Mouse (Mus musculus) left cerebral cortex, adult 2 months (tissue): Measurements from ENCODE around the gene Mterf1b. TPM values are rescaled to one million over a fixed set of nuclear protein-coding genes. Genes with fewer than 3 reads are reported as not detected.
"Not testable (repeated sequence)": the region's sequence is repeated elsewhere in the genome, so short reads cannot be mapped to it uniquely, and the experiment has no call there.

Experiments used
- DNase-seq, 2 experiments: peaks; one replicate each; pipeline ENCODE4 v3.0.0; 2021 to 2022; ENCODE audit warnings: low spot score in 2 of 2, mixed read lengths in 1 of 2; ENCODE audit errors: extremely low spot score in 1 of 2
- H3K27ac ChIP-seq: fragments of 200-600 bp; 2 replicates; pipeline ENCODE4 v1.8.1; 2022
- H3K4me3 ChIP-seq: fragments of 200-600 bp; 2 replicates; pipeline ENCODE4 v1.8.1; 2022
- CTCF ChIP-seq: fragments of 200-600 bp; IDR thresholded peaks from 2 replicates; pipeline ENCODE4 v1.8.1; 2022; ENCODE audit warnings: antibody characterized with exemption, mild to moderate bottlenecking, moderate library complexity
- intact Hi-C: fragments of 180-260 bp; cut with DNase I; formaldehyde crosslinking; loops from one replicate; pipeline ENCODE4 v1.15.1; 2025
- total RNA-seq, 2 experiments: library from RNA; stranded (reverse); gene quantifications; 2 replicates each; pipeline ENCODE4 v1.2.3; 2021

Mterf1b gene
- total RNA-seq, 2 experiments from 2014 or later = 4.9 to 5.7 TPM

- intact Hi-C loops = no loop called here
- no peak for DNase-seq
- H3K27ac ChIP-seq = no peak overlapping the region
- H3K4me3 ChIP-seq = no peak overlapping the region
- no peak; the same call in none of the 2 replicates for TF ChIP-seq CTCF
Measured at GRCm38 (mm10) chr5:4194166-4194565, 2.0 kb downstream of the Mterf1b start.

- no peak for DNase-seq
- intact Hi-C loops = no loop called here
- no peak overlapping the region for H3K4me3 ChIP-seq
- TF ChIP-seq CTCF = no peak
- H3K27ac ChIP-seq = no peak overlapping the region
Measured at GRCm38 (mm10) chr5:4195086-4195485, 2.9 kb downstream of the Mterf1b start.

GRCm38 (mm10) chr5:4201368-4201767 is 9.2 kb downstream of the Mterf1b start:
- no peak for DNase-seq
- Histone ChIP-seq H3K27ac (no peak overlapping the region), H3K4me3 (no peak overlapping the region)
- intact Hi-C loops = loop anchor here (1.0 to 5.0 kb wide), 2 partner anchors 711 to 746 kb away; no protein-coding TSS in a partner anchor
- TF ChIP-seq CTCF = peak; percentile 82

GRCm38 (mm10) chr5:4202276-4202810 is 10.2 kb downstream of the Mterf1b start:
- DNase-seq, H3K4me3 ChIP-seq, H3K27ac ChIP-seq: not testable (repeated sequence)
- intact Hi-C loops = loop anchor here (5.0 kb wide), 1 partner anchor 745 kb away; no protein-coding TSS in a partner anchor

GRCm38 (mm10) chr5:4210082-4210481 is 17.9 kb downstream of the Mterf1b start:
- intact Hi-C loops, H3K4me3 ChIP-seq, DNase-seq, H3K27ac ChIP-seq: not testable (repeated sequence)

- no peak for TF ChIP-seq CTCF
- no peak overlapping the region; the same call in 1 of the 2 replicates for H3K27ac ChIP-seq
- H3K4me3 ChIP-seq = no peak overlapping the region
- no peak for DNase-seq
- intact Hi-C loops = no loop called here
Measured at GRCm38 (mm10) chr5:4221309-4221708, 29.1 kb downstream of the Mterf1b start.

GRCm38 (mm10) chr5:4221981-4222623 is 29.9 kb downstream of the Mterf1b start:
- intact Hi-C loops = no loop called here
- DNase-seq = no peak
- Histone ChIP-seq H3K4me3 (no peak overlapping the region), H3K27ac (peak overlapping the region; percentile 49)
- TF ChIP-seq CTCF = no peak

GRCm38 (mm10) chr5:4232163-4232562 is 40.0 kb downstream of the Mterf1b start:
- intact Hi-C loops = no loop called here
- DNase-seq = no peak
- Histone ChIP-seq H3K27ac (no peak overlapping the region), H3K4me3 (no peak overlapping the region)
- no peak for TF ChIP-seq CTCF

GRCm38 (mm10) chr5:4234505-4234904 is 42.3 kb downstream of the Mterf1b start:
- no peak for TF ChIP-seq CTCF
- intact Hi-C loops = no loop called here
- peak overlapping the region; percentile 11; the same call in 1 of the 2 replicates for H3K27ac ChIP-seq
- H3K4me3 ChIP-seq = no peak overlapping the region
- DNase-seq = no peak

GRCm38 (mm10) chr5:4240120-4240519 is 48.0 kb downstream of the Mterf1b start:
- no peak for DNase-seq
- H3K27ac ChIP-seq = no peak overlapping the region
- intact Hi-C loops = no loop called here
- H3K4me3 ChIP-seq = no peak overlapping the region
- no peak for TF ChIP-seq CTCF

- no peak for TF ChIP-seq CTCF
- H3K4me3 ChIP-seq = no peak overlapping the region
- H3K27ac ChIP-seq = no peak overlapping the region
- no peak for DNase-seq
- intact Hi-C loops = no loop called here
Measured at GRCm38 (mm10) chr5:4245004-4245403, 52.8 kb downstream of the Mterf1b start.

GRCm38 (mm10) chr5:4246095-4246494 is 53.9 kb downstream of the Mterf1b start:
- DNase-seq = no peak
- intact Hi-C loops = no loop called here

More at GRCm38 (mm10) chr5:4246095-4246494, 53.9 kb downstream of the Mterf1b start:
- H3K27ac ChIP-seq = no peak overlapping the region
- no peak for TF ChIP-seq CTCF
- no peak overlapping the region for H3K4me3 ChIP-seq

Other genes with a start within 250 kb of the Mterf1b start
- gene Cyp51, start 87.6 kb upstream of the Mterf1b start, total RNA-seq = 10 to 100 TPM; 42.0 to 51.6 TPM